Mouse (Mus musculus): ENCODE data around the gene Ctbs.

Gene Ctbs

GRCm38 (mm10) chr3:146494941-146495340 lies 45.3 kb downstream of the Ctbs start:
- no peak for DNase-seq (ENCODE audit: low spot score in 2 of 2)

GRCm38 (mm10) chr3:146498989-146499388 lies 49.4 kb downstream of the Ctbs start:
- DNase-seq (ENCODE audit: low spot score in 2 of 2), result no peak

GRCm38 (mm10) chr3:146499431-146500002 lies 49.9 kb downstream of the Ctbs start, which contains the start of the genes Spata1 and Gng5:
Gene Spata1 (minus strand): TSS chr3:146499753.
Gene Gng5 (plus strand): TSS chr3:146499807.
- DNase-seq (ENCODE audit: low spot score in 2 of 2), result peak; percentile 87 to 93

- peak; percentile 59 to 82 for DNase-seq (ENCODE audit: low spot score in 2 of 2)
Observed at GRCm38 (mm10) chr3:146500003-146500809, 50.6 kb downstream of the Ctbs start.

- DNase-seq (ENCODE audit: low spot score in 2 of 2), result no peak
Observed at GRCm38 (mm10) chr3:146500810-146501201, 51.2 kb downstream of the Ctbs start.

- no peak for DNase-seq (ENCODE audit: low spot score in 2 of 2)
Observed at GRCm38 (mm10) chr3:146501601-146502123, 52.1 kb downstream of the Ctbs start.

GRCm38 (mm10) chr3:146506711-146507110 lies 57.1 kb downstream of the Ctbs start:
- DNase-seq (ENCODE audit: low spot score in 2 of 2), result no peak

Measured in spleen, postnatal 4 days (tissue).